Mouse (Mus musculus): ENCODE measurements around the gene Ampd2. TPM values are rescaled to one million over a fixed set of nuclear protein-coding genes. Genes with fewer than 3 reads are reported as not detected.

Ampd2 gene
- polyA plus RNA-seq, 1 experiment from 2014 or later, result 11.6 TPM

GRCm38 (mm10) chr3:108101594-108101993, 15.1 kb upstream of the Ampd2 start:
- no peaks in the 10 kb centered on the region for H3K36me3 ChIP-seq (ENCODE audit: insufficient read depth, low read length)
- no peak overlapping the region for H3K4me3 ChIP-seq (ENCODE audit: low read depth, low read length)
- ATAC-seq, result no peak
- no peaks in the 10 kb centered on the region for H3K9me3 ChIP-seq (ENCODE audit: low read length)
- no peak overlapping the region for H3K27ac ChIP-seq (ENCODE audit: low read length)
- H3K27me3 ChIP-seq (replicated peaks; ENCODE audit: insufficient read depth, low read length), result no peaks in the 10 kb centered on the region
- TF ChIP-seq CTCF (IDR thresholded peaks at IDR 0.05), result no peak
- TF ChIP-seq EP300 (IDR thresholded peaks at IDR 0.05), result no peak
- DNase-seq (ENCODE audit: low spot score), result no peak
- no peak overlapping the region for H3K4me2 ChIP-seq (replicated peaks; ENCODE audit: low read depth, low read length)
- H3K4me1 ChIP-seq (ENCODE audit: insufficient read depth, low read depth, low read length), result no peaks in the 10 kb centered on the region
- H3K9ac ChIP-seq (replicated peaks; ENCODE audit: low read depth), result no peak overlapping the region
- 40% methylated on average over 3 of the region's 3 CpGs for WGBS

- no peak overlapping the region for H3K27ac ChIP-seq (ENCODE audit: low read length)
- no peak for ATAC-seq
- no peaks in the 10 kb centered on the region for H3K9me3 ChIP-seq (ENCODE audit: low read length)
- no peak overlapping the region for H3K4me2 ChIP-seq (replicated peaks; ENCODE audit: low read depth, low read length)
- DNase-seq (ENCODE audit: low spot score), result no peak
- H3K36me3 ChIP-seq (ENCODE audit: insufficient read depth, low read length), result no peaks in the 10 kb centered on the region
- TF ChIP-seq CTCF (IDR thresholded peaks at IDR 0.05) (no peak), EP300 (IDR thresholded peaks at IDR 0.05) (no peak)
- no peak overlapping the region for H3K9ac ChIP-seq (replicated peaks; ENCODE audit: low read depth)
- H3K4me3 ChIP-seq (ENCODE audit: low read depth, low read length), result no peak overlapping the region
- WGBS, result 67% methylated on average over 6 of the region's 6 CpGs
- H3K4me1 ChIP-seq (ENCODE audit: insufficient read depth, low read depth, low read length), result no peaks in the 10 kb centered on the region
- no peaks in the 10 kb centered on the region for H3K27me3 ChIP-seq (replicated peaks; ENCODE audit: insufficient read depth, low read length)
These were observed 11.9 kb upstream of the Ampd2 start for GRCm38 (mm10) chr3:108098316-108098715.

GRCm38 (mm10) chr3:108097656-108098055, 11.2 kb upstream of the Ampd2 start:
- Histone ChIP-seq H3K27ac (ENCODE audit: low read length) (no peak overlapping the region), H3K9me3 (ENCODE audit: low read length) (no peaks in the 10 kb centered on the region), H3K27me3 (replicated peaks; ENCODE audit: insufficient read depth, low read length) (no peaks in the 10 kb centered on the region), H3K4me2 (replicated peaks; ENCODE audit: low read depth, low read length) (no peak overlapping the region), H3K4me1 (ENCODE audit: insufficient read depth, low read depth, low read length) (no peaks in the 10 kb centered on the region), H3K9ac (replicated peaks; ENCODE audit: low read depth) (no peak overlapping the region), H3K36me3 (ENCODE audit: insufficient read depth, low read length) (no peaks in the 10 kb centered on the region), H3K4me3 (ENCODE audit: low read depth, low read length) (no peak overlapping the region)
- TF ChIP-seq CTCF (IDR thresholded peaks at IDR 0.05), result no peak
- TF ChIP-seq EP300 (IDR thresholded peaks at IDR 0.05), result no peak
- DNase-seq (ENCODE audit: low spot score), result no peak
- WGBS, result 83% methylated on average over 8 of the region's 8 CpGs
- ATAC-seq, result no peak

GRCm38 (mm10) chr3:108096726-108097125, 10.3 kb upstream of the Ampd2 start:
- Histone ChIP-seq H3K4me2 (replicated peaks; ENCODE audit: low read depth, low read length) (no peak overlapping the region), H3K36me3 (ENCODE audit: insufficient read depth, low read length) (no peaks in the 10 kb centered on the region), H3K4me1 (ENCODE audit: insufficient read depth, low read depth, low read length) (no peaks in the 10 kb centered on the region), H3K27ac (ENCODE audit: low read length) (no peak overlapping the region), H3K9me3 (ENCODE audit: low read length) (no peaks in the 10 kb centered on the region), H3K9ac (replicated peaks; ENCODE audit: low read depth) (no peak overlapping the region), H3K4me3 (ENCODE audit: low read depth, low read length) (no peak overlapping the region), H3K27me3 (replicated peaks; ENCODE audit: insufficient read depth, low read length) (no peaks in the 10 kb centered on the region)
- 64% methylated on average over 10 of the region's 10 CpGs for WGBS
- ATAC-seq (no peak), DNase-seq (ENCODE audit: low spot score) (no peak)
- no peak for TF ChIP-seq CTCF (IDR thresholded peaks at IDR 0.05)
- TF ChIP-seq EP300 (IDR thresholded peaks at IDR 0.05), result no peak

- H3K4me2 ChIP-seq (replicated peaks; ENCODE audit: low read depth, low read length), result no peak overlapping the region
- ATAC-seq (no peak), DNase-seq (ENCODE audit: low spot score) (no peak)
- H3K36me3 ChIP-seq (ENCODE audit: insufficient read depth, low read length), result no peaks in the 10 kb centered on the region
- TF ChIP-seq EP300 (IDR thresholded peaks at IDR 0.05) (no peak), CTCF (IDR thresholded peaks at IDR 0.05) (no peak)
- H3K4me1 ChIP-seq (ENCODE audit: insufficient read depth, low read depth, low read length), result no peaks in the 10 kb centered on the region
- no peak overlapping the region for H3K27ac ChIP-seq (ENCODE audit: low read length)
- 60% methylated on average over 7 of the region's 8 CpGs for WGBS
- no peaks in the 10 kb centered on the region for H3K9me3 ChIP-seq (ENCODE audit: low read length)
- H3K4me3 ChIP-seq (ENCODE audit: low read depth, low read length), result no peak overlapping the region
- no peak overlapping the region for H3K9ac ChIP-seq (replicated peaks; ENCODE audit: low read depth)
- H3K27me3 ChIP-seq (replicated peaks; ENCODE audit: insufficient read depth, low read length), result no peaks in the 10 kb centered on the region
These were observed 9.8 kb upstream of the Ampd2 start for GRCm38 (mm10) chr3:108096226-108096625.

GRCm38 (mm10) chr3:108094976-108095760, 8.7 kb upstream of the Ampd2 start:
- WGBS, result 88% methylated on average over 12 of the region's 12 CpGs
- H3K27ac ChIP-seq (ENCODE audit: low read length), result no peak overlapping the region
- H3K36me3 ChIP-seq (ENCODE audit: insufficient read depth, low read length), result no peaks in the 10 kb centered on the region
- H3K4me2 ChIP-seq (replicated peaks; ENCODE audit: low read depth, low read length), result no peak overlapping the region
- H3K4me3 ChIP-seq (ENCODE audit: low read depth, low read length), result no peak overlapping the region
- DNase-seq (ENCODE audit: low spot score) (no peak), ATAC-seq (no peak)
- no peak for TF ChIP-seq EP300 (IDR thresholded peaks at IDR 0.05)
- no peak for TF ChIP-seq CTCF (IDR thresholded peaks at IDR 0.05)
- H3K27me3 ChIP-seq (replicated peaks; ENCODE audit: insufficient read depth, low read length), result no peaks in the 10 kb centered on the region
- no peak overlapping the region for H3K9ac ChIP-seq (replicated peaks; ENCODE audit: low read depth)
- no peaks in the 10 kb centered on the region for H3K4me1 ChIP-seq (ENCODE audit: insufficient read depth, low read depth, low read length)
- H3K9me3 ChIP-seq (ENCODE audit: low read length), result no peaks in the 10 kb centered on the region
